Mouse (Mus musculus) embryo, embryonic 11 days (tissue): Measurements from ENCODE around the gene Thap11.

ENCODE experiments used
- DNase-seq: peaks from one replicate; pipeline ENCODE4 v3.0.0-alpha.2; 2015

Thap11 gene

DNA sequence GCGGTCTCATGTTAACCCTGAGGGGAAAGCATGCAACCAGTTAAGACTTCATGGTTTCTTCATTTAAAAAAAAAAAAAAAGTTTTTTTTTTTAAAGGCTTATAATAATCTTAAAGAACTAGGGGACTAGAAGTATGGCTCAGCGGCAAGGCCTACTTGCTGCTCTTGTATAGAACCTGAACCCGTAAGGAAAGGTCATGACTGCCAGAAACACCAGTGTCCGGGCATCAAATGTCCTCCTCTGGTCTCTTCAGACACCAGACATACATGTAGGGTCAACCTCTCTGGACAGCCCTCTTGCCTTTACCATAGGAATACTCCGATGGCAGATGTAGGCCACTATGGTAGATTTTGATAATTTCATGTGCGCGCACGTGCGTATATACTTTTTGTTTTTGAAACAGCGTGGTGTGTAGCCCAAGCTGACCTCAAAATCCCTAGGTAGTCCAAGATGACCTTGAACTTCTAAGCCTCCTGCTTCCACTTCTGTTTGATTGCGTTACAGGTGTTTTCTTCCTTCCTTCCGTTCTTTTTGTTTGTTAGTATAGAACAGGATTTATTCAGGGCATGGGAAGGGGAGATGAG lies 2.7 kb upstream of the Thap11 start:
- no peak for DNase-seq

DNA sequence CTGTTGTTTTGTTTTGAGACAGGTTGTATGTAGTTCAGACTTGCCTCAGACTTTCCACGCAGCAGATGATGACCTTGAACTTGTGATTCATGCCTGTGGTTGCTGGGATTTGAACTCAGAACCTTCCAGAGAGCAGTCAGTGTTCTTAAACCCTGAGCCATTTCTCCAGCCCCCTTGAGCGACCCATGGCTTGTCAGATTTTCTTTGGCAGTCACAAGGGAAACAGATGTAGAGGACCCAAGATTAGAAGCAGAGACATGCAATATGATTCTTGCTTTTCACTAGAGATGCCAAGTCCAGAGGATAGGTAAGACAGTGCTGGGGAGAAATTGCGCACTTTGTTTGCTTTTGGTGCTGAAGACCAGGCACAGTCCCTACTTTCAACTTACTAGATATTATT lies 1.8 kb upstream of the Thap11 start, which contains the start of gene Cenpt:
Gene Cenpt, minus strand, starts transcription at position 101 of the 400 bp plus-strand sequence.
- no peak for DNase-seq

DNA sequence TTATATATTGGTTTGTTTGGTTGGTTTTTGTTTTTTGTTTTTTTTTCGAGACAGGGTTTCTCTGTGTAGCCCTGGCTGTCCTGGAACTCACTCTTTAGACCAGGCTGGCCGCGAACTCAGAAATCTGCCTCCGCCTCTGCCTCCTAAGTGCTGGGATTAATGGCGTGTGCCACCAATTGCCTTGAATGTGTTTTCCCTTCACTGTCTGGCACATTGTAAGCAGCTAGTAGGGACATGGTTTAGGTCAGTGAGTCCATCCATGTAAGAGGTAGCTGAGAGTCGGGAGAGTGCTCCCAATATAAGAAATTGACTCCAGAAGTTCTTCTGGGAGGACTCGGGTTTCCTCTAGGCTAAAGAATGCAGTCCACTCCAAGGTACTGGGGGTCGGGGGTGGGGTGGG lies 629 bp upstream of the Thap11 start:
- no peak for DNase-seq

DNA sequence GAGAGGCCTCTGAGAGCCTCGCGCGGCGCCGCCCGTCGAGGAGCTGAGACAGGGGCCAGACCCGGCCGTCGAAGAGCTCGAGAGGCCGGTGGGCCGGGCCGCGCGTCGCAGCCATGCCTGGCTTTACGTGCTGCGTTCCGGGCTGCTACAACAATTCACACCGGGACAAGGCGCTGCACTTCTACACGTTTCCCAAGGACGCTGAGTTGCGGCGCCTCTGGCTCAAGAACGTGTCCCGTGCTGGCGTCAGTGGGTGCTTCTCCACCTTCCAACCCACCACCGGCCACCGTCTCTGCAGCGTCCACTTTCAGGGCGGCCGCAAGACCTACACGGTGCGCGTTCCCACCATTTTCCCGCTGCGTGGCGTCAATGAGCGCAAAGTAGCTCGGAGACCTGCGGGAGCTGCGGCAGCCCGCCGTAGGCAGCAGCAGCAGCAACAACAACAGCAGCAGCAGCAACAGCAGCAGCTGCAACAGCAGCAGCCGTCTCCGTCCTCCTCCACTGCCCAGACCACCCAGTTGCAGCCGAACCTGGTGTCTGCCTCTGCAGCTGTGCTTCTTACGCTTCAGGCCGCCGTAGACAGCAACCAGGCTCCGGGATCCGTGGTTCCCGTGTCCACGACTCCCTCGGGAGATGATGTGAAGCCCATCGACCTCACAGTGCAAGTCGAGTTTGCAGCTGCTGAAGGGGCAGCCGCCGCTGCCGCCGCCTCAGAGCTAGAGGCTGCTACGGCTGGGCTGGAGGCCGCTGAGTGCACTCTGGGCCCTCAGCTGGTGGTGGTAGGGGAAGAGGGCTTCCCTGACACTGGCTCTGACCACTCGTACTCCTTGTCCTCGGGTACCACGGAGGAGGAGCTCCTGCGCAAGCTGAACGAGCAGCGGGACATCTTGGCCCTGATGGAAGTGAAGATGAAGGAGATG lies 576 bp downstream of the Thap11 start:
- DNase-seq = peak; percentile 64

DNA sequence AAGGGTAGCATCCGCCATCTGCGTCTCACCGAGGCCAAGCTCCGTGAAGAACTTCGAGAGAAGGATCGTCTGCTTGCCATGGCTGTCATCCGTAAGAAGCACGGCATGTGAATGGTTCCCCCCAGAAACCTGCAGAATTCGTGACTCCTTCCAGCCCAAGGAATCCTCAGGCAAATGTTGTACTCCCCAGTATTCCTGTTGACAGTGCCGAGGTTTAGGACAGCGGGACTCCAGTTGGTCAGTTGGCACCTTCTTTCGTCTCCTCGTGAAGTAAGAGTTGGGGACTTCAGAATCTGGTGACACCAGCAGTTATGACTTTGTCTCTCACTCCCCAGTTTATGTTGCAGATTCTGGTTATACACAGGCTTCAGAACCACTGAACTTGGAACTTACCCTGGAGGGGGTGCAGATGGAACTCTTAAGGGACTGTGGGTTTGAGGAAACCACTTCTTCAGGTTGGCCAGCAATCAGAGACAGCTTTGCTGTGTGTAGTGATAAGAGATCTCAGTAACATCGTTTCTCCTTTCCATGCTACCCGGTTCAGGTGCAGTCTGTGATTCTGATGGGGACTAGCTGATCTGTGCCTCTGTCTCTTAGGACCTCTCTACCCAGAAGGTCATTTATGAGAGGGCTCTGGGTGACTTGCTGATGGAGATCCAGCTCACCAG lies 1.4 kb downstream of the Thap11 start:
- DNase-seq = no peak

DNA sequence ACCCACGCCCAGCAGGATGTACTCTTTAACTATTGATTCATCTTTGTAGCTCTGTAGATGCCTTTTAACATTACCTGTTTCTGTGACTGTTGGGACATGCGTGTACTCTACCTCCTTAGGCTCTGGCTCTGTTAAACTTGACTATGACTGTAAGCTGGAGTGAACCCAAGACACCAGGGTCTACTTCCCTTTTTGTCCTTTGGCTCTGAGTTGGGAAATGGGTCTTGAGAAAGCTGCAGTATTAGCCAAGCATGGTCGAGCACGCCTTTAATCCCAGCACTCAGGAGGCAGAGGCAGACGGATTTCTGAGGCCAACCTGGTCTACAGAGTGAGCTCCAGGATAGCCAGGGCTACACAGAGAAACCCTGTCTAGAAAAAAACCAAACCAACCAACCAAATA lies 3.6 kb downstream of the Thap11 start:
- no peak for DNase-seq

DNA sequence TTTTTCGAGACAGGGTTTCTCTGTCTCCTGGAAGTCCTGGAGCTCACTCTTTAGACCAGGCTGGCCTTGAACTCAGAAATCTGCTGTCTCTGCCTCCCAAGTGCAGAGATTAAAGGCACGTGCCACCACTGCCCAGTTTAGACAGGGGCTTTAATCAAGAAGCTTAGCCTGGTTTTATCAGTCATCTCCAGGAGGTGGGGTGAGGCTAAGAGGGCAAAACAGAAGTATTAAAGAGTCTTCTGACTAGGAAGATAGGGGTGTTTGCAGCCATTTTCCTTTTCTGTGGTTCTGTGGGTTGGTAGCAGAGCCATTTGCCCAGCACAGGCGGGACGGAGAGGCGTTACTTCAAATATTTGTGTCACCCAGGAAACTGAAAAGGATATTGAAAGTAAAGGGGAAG lies 4.4 kb downstream of the Thap11 start:
- no peak for DNase-seq

DNA sequence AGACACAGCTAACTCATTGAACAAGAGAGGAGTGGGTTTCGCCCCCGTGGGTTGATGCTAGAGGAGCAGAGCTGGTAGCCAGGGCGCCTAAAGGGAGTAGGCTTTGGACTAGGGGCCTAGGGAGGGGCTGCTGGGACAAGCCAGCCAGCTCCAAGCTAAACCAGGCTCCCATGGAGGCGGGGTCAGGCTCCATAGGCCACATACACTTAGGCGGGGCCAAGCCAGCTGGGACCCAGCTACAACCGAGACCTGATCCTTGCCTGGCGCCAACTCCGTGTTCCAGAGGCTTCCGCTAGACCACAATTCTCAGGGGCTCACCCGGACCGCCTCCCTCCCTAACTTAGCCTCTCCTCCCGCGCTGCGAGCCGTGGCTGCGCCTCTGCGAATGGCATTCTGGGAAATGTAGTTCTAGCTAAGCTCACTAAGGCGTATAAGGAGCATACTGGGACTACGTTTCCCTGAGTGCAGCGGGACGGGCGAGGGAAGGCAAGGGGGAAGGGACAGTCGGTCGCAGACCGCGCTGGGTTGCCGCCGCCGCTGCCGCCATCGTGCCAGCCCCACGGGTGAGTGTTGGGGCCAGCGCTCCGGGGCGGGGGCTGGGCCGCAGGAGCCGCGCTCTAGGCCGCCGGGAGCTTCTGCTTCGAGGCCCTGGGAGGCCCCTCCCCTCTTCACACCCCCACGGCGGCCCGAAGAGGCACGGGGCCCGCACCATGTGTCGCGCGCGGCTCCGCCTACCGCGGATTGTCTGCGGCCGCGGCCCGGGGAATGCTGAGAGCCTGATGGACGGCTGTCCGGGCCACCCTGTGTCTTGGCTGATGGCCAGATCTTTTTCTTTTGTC lies 5.4 kb downstream of the Thap11 start, which contains the start of gene Nutf2:
Gene Nutf2, plus strand, starts transcription at position 438 of the 839 bp plus-strand sequence.
- DNase-seq = peak; percentile 99

DNA sequence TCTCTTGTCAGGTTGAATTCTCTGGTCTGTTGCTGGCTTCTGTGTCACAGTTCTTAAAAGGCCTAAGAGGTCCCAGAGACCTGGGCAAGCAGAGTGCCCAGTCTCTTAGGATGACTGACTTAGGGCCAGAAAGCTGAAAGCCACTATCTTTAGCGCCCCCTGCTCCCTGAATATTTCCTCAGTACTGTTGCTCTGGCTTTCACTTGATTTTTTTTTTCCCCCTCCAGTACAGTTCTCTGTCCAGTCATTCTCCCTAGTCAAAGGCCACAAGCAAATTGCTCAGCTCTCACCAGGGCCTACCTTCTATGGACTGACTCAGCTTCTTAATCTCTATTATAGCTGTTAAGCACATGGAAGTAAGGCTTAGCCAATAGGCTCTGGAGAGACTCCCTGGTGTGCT lies 7.0 kb downstream of the Thap11 start:
- peak; percentile 35 for DNase-seq

DNA sequence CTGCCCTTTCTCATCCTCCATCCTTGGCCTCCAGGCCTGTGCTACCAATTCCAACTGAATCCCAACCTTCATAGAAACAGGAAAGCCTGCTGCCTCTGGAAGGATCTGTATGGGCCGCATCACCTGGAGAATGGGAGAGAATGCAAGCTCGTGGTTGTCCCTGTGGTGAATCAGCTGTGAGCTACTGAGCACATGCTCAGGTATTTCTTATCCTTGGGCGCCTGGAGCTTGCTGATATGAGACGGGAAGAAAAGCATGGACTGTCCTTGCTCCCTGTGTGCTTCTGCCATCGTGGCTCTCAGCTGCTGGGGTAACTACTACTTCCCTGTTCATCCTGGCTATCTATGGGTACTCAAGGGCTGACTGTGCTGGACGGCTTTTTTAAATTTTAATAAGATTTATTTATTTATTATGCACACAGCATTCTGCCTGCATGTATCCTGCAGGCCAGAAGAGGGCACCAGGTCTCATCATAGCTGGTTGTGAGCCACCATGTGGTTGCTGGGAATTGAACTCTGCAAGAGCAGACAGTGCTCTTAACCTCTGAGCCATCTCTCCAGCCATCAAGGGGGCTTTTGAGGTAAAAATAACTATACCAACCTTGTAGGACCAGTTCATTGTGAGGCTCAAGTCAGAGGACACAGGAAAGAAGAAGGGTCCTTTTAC lies 11.6 kb downstream of the Thap11 start:
- no peak for DNase-seq

DNA sequence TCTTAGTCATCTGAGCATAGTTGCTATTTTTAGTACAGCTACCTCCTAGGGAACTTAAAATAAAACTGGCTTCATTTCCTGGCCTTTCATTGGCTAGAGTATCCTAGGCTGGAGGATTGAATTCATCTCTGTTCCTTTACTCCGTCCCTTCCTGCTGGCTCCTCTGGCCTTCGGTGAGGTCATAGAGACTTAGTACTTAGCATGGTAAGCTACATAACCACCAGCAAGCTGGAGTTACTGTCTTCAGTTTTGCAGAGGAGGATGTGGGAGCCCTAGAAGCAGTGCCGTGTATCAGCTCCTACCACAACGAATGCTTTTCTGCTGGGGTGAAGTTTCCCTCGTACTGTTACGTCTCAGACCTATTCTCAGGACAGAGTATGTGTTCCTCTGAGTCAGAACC lies 19.4 kb downstream of the Thap11 start:
- no peak for DNase-seq

DNA sequence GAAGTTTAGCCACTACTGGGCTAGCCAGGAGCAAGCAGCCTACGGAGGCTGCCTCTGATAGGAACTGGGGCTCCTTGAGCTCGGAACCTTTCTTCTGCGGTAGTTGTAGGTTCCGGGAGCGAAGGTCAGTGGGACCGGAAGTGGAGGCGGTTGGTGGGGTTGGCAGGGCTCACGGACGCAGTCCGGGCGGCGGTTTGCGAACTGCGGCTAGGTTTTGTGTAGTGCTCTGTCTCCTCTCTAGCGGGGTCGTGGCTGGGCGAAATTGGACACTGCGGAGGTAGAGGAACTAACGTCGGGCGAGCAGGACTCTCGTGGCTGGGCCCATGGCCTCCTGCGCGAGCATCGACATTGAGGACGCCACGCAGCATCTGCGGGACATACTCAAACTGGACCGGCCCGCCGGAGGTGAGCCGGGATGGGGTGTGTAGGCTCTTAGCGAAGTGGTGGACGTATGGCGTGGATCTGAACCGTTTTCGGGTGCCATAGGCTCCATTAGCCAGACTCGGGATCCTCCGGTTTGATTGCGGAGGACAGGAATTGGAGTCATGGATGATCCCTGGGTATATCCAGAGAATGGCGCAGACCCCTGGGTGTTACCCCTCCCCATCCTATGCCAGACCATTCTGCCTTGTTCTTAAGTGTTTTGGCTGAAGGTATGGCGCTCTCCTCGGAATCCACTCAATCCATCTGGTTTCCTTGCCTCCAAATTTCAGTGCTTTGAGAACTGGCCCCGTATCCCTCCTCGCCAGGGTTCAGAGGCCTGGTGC lies 26.0 kb downstream of the Thap11 start, which contains the start of gene Edc4:
Gene Edc4, plus strand, starts transcription at position 128 of the 767 bp plus-strand sequence.
- DNase-seq = peak; percentile 88

DNA sequence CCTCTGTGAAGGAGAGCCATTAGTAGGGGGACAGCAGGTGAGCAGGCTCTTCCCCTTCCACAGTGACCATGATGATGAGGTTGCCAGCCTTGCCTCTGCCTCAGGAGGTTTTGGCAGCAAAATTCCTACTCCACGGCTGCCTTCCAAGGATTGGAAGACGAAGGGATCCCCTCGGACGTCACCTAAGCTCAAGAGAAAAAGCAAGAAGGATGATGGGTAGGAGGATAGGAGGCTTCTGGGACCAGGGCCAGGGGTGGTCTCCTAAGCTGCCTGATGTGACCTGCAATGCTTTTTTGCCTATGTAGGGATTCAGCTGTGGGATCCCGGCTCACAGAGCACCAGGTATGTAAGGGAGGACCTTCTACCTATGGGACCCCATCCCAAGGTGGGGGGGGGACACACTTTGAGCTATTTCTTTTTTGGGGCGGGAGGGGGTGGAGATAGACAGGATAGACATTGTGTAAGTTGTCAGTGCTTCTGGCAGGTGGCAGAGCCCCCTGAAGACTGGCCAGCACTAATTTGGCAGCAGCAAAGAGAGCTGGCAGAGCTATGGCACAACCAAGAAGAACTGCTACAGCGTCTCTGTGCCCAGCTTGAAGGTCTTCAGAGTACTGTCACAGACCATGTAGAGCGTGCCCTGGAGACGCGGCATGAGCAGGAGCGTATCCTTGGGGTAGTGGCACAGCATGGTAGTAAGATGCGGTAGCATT lies 35.0 kb downstream of the Thap11 start:
- DNase-seq = no peak

DNA sequence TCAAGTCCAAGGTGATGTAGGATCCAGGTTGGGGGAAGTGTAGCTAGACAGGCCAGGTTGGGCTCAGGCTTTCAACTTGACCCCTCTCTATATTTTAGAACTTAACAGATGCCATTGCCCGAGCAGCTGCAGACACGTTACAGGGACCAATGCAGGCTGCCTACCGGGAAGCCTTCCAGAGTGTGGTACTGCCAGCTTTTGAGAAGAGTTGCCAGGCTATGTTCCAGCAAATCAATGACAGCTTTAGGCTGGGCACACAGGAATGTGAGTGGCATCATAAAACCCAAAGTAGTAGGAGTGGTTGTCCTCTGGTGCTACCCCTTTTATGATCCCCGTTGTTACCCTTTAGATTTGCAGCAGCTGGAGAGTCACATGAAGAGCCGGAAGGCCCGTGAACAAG lies 35.9 kb downstream of the Thap11 start:
- no peak for DNase-seq

DNA sequence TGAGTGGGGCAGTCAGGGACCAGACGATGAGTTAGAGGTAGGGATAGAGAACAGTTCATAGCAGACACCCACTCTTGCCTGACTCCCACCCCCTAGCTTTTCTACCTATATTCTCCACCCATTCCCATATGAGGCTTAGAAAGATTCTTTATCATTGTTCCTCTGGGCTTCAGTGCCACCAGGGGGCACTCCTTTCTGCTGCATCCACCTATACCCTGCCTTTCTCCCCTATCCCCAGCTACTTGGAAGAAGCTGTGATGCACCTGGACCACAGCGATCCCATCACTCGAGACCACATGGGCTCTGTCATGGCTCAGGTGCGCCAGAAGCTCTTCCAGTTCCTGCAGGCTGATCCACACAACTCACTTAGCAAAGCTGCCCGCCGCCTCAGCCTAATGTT lies 37.5 kb downstream of the Thap11 start:
- DNase-seq = peak; percentile 20

DNA sequence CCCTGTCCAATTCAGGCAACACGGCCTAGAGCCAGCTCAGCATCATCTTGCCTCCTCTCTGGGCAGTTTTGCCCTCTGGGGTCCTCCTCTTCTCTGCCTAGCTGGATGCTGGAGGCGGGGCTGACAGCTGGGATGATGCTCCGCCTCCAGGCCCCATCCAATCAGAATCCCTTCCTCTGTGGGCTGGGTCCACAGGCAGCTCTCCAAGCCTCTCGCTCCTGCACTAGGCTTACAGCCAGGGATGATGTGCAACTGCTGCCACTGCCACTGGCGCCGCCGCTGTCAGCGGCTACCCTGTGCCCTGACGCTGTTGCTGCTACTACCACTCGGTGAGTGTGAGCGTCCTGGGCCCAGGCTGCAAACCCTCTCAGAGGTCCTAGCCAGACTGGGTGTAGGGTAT lies 38.4 kb downstream of the Thap11 start, which contains the start of gene Nrn1l:
Gene Nrn1l, plus strand, starts transcription at position 229 of the 400 bp plus-strand sequence.
- peak; percentile 86 for DNase-seq

DNA sequence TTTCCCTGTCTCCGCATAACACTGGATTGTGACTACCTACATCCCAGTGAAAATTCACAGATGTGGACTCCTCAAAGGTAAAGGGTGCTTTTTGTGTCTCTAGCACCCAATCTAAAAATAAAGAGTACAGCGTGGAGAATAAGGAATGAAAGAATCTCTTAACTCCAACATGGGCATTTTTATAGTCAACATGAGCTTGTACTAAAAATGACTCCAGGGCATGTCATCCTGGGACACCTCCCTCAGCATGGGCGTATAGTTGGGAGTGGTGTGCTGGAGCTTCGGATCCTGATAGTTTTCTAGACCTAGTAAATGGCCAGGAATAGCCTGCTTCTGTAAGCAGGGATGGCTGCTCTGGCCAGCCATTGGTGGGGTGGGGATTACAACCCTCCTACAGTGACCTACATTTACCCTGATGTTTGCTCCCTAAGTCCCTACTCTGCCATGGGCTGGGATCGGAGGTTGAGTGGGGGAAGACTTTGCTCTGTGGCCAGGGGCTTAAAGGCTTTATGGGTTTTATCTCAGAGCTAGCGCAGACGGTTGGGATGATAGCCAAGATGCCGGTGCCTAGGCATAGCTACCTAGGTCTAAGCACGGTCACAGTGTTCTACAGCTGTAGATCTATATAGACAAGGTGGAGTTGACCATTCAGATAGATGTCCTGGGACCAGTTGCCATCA lies 43.0 kb downstream of the Thap11 start:
- DNase-seq = no peak

DNA sequence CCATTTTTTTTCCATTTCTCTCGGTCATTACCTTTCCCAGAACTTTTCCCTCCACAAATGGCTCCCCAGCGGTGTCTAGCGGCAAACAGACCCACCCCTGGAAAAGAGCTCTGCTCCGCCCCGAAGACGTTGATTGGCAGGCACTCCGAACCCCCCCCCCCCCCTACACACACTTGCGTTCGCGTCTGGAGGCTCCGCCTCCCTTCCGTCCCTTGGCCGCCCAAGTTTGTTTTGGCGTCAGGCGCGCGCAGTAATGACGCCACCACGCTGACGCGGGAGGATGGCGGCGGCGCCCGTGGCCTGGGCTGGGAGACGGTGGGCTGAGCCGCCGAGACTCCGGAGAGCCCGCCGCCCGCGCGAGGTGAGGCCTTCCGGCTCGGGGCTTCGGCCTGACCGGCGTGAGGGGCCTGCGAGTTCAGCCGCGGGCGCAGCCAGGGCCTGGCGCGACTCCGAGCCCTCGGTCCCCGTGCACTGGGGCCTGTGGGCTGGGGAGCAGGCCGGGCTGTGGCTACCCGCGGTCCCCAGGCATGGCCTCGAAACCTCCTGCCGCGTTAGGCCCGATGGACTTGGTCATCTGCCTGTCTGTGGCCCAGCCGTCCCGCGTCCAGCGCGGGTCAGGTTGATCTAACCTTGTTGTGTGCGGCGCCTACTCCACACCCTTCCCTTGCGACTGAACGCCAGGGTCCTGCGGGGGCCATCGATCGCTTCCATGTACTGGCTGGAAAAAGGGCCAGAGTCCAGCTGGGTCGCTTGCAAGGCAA lies 45.4 kb downstream of the Thap11 start, which contains the start of gene Pskh1:
Gene Pskh1, plus strand, starts transcription at position 262 of the 761 bp plus-strand sequence.
- DNase-seq = peak; percentile 96
